Mouse (Mus musculus): Measurements from ENCODE around the gene Hikeshi.

The Hikeshi gene

GRCm38 (mm10) chr7:89940571-89941463 lies at the start of gene Hikeshi:
Hikeshi (minus strand) TSS chr7:89941204.
- peak; percentile 87 to 92 for DNase-seq

- no peak for DNase-seq
These were observed 43.4 kb upstream of the Hikeshi start for GRCm38 (mm10) chr7:89984421-89984820.

- no peak for DNase-seq
These were observed 42.4 kb upstream of the Hikeshi start for GRCm38 (mm10) chr7:89983441-89983840.

- DNase-seq, result no peak
These were observed 40.6 kb upstream of the Hikeshi start for GRCm38 (mm10) chr7:89981557-89981956.

GRCm38 (mm10) chr7:89980485-89981422 lies 39.8 kb upstream of the Hikeshi start, which contains the start of gene Eed:
Eed (minus strand) TSS chr7:89980983.
- peak; percentile 93 to 96 for DNase-seq

GRCm38 (mm10) chr7:89980133-89980484 lies 39.1 kb upstream of the Hikeshi start:
- no peak for DNase-seq

GRCm38 (mm10) chr7:89979432-89980130 lies 38.6 kb upstream of the Hikeshi start:
- no peak for DNase-seq

- no peak for DNase-seq
These were observed 35.8 kb upstream of the Hikeshi start for GRCm38 (mm10) chr7:89976796-89977195.

GRCm38 (mm10) chr7:89975571-89975970 lies 34.6 kb upstream of the Hikeshi start:
- no peak for DNase-seq

GRCm38 (mm10) chr7:89967235-89967634 lies 26.2 kb upstream of the Hikeshi start:
- no peak for DNase-seq

- DNase-seq, result no peak
These were observed 25.8 kb upstream of the Hikeshi start for GRCm38 (mm10) chr7:89966771-89967170.

GRCm38 (mm10) chr7:89963135-89963534 lies 22.1 kb upstream of the Hikeshi start:
- no peak for DNase-seq

- DNase-seq, result no peak
These were observed 16.3 kb upstream of the Hikeshi start for GRCm38 (mm10) chr7:89957300-89957699.

- DNase-seq, result no peak
These were observed 13.3 kb upstream of the Hikeshi start for GRCm38 (mm10) chr7:89954261-89954660.

- no peak for DNase-seq
These were observed 8.4 kb upstream of the Hikeshi start for GRCm38 (mm10) chr7:89949403-89949802.

- no peak for DNase-seq
These were observed 7.0 kb upstream of the Hikeshi start for GRCm38 (mm10) chr7:89948026-89948425.

GRCm38 (mm10) chr7:89939497-89940353 lies 1.3 kb downstream of the Hikeshi start:
- DNase-seq, result no peak

- no peak for DNase-seq
These were observed 17.4 kb downstream of the Hikeshi start for GRCm38 (mm10) chr7:89923441-89924180.

GRCm38 (mm10) chr7:89917776-89918175 lies 23.2 kb downstream of the Hikeshi start:
- DNase-seq, result no peak

GRCm38 (mm10) chr7:89916711-89917110 lies 24.3 kb downstream of the Hikeshi start:
- no peak for DNase-seq

Measured in thymus, postnatal 36 days (tissue).